Mouse (Mus musculus) gonadal fat pad, adult 2 months (tissue): ENCODE data around the gene Zfp518a. TPM values are rescaled to one million over a fixed set of nuclear protein-coding genes. Genes with fewer than 3 reads are reported as not detected.

ENCODE experiments used
- DNase-seq: peaks from one replicate; pipeline ENCODE4 v3.0.0-alpha.2; 2012; ENCODE audit warnings: low read depth
- polyA plus RNA-seq: library from polyadenylated mRNA; depleted of rRNA; stranded (reverse); fragments of >200 nt; gene quantifications from 2 replicates; pipeline ENCODE4 v1.2.3, GENCODE M21; 2012; rRNA removed

Zfp518a gene
- polyA plus RNA-seq, result 2.0 TPM in 2 replicates

DNA sequence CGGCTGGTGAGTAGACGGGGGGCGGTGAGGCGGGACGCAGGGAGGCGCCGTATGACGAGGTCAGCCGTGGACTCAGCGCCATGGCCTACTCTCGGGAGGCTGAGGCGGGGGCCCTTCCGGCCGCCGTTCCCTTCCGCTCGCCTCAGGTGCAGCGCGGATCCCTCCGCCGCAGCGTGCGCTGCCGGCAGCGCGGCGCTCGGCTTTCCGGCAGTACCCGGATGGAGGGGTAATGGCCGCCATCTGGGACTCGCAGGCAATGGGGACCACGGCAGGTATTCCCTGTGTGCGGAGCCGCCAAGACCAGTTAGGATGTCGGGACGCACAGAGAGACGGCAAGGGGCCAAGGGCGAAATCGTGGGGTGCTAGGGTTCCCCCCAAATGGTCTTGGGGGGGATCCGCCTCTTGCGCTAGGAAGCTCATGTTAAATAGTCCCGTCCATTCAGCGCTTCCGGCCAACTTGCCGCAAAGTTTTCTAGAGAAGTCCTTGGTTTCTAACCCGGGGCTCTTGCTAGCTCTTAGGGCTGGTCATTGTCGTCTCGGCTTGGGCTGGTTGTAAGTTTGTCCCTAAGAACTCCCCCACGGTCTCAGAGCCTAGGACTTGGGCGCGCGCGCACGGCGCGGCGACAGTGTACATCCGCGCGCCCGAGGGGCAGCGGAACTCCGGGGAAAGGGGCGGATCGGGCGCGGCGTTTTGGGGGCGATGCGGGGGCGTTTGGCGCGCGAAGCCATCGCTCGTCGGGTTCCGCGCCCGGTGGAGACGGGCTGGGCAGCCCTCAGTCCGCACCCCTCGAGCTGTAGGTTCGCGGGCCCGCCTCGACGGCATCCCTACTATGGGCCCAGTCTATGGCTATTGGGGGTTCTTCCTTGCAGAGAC lies at the start of gene Zfp518a:
Gene Zfp518a (plus strand): TSS at position 187 of the 874 bp plus-strand sequence.
- DNase-seq, result peak; percentile 58

DNA sequence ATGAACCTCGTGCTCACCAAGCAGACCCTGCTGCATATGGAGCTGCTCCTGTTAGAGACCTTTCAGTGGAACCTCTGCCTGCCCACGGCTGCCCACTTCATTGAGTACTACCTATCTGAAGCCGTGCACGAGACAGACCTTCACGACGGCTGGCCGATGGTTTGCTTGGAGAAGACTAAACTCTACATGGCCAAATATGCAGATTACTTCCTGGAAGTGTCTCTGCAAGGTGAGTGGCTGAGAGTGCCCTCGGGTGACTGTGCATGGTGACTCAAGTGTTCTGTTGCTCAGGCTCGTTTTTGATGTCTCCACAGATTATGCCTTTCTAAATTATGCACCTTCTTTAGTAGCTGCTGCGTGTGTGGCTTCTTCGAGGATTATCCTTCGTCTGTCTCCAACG lies 49.8 kb upstream of the Zfp518a start:
- no peak for DNase-seq

DNA sequence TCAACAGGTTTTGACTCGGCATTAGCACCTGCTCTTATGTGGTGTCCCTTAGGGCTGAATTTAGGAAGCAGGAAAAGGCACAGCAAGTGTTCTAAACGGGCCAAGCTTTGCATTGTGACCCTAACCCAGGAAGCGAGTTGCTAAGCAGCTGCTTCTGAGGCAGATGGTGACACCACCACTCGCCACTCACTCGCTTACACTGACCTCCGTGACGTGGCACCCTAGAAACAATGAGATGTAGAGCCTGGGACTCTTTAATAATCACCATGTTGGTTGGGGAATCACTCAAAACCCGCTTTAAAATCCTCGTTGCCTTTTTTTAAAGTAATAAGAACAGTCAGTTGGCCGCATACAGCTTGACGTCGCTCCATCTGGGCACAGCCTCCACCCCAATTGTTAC lies 45.1 kb upstream of the Zfp518a start:
- DNase-seq, result no peak

DNA sequence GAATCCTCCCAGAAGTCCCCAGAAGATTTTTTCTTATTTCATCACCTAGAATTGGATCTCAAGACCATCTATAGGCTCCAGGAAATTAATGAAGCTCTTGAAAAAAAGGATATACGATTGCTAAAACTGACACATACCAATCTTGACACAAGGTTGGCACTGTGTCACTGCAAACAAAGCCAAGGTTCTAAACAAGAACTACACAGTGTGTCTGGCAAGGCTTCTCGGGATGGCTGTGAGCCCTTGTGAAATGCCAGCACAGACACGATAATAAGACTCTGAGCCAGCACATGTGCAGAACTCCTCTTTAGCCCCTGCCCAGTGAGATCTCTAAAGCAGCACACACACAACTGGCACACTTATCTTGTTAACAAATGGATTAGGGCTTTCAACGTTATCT lies 35.0 kb upstream of the Zfp518a start:
- DNase-seq, result peak; percentile 81

DNA sequence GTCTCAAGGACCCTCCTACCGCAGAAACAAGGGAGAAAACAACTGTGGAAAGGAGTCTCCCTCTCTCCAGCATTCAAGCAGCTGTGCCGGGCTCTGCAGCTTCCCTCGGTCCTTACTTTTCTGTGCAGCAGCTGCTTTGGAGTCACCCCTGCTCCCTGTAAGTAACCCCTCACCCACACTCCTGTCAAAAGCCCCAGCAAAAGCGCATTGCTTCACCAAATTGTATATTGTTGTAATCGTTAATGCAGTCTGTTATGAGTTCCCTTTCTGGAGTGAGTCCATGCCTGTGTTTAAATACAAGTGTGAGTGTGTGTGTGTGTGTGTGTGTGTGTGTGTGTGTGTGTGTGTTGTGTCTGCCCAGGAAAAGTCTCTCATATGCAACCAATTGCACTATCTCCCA lies 26.2 kb upstream of the Zfp518a start:
- no peak for DNase-seq

DNA sequence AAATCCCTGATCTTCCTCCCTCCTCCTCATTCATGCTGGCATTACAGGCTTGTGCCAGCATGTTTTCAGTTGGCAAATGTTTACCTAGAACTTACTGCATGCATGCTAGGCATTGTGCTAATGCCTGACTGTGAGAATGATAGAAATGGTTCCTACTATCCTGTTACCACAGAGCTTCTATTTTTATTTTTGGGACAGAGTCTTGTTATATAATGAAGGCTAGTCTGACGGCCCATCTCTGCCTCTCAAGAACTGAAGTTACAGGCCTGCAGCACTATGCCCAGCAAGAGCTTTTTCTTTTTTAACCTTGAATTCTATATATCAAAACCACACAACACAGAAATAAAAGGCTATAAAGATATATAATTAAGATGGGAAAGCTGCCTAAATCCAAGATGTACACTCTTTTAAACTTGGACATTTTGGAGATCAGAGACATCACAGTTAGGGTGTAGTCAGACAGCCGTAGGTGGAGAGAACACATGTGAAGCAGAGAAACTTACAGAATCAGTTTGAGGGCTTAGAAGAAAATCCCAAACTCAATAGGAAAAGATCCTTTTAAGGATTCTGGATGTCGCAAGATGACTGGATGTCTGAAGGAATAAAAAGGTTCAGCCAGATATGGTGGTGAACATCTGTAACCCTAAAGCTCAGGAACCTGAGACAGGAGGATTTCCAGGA lies 24.9 kb upstream of the Zfp518a start:
- DNase-seq, result no peak

DNA sequence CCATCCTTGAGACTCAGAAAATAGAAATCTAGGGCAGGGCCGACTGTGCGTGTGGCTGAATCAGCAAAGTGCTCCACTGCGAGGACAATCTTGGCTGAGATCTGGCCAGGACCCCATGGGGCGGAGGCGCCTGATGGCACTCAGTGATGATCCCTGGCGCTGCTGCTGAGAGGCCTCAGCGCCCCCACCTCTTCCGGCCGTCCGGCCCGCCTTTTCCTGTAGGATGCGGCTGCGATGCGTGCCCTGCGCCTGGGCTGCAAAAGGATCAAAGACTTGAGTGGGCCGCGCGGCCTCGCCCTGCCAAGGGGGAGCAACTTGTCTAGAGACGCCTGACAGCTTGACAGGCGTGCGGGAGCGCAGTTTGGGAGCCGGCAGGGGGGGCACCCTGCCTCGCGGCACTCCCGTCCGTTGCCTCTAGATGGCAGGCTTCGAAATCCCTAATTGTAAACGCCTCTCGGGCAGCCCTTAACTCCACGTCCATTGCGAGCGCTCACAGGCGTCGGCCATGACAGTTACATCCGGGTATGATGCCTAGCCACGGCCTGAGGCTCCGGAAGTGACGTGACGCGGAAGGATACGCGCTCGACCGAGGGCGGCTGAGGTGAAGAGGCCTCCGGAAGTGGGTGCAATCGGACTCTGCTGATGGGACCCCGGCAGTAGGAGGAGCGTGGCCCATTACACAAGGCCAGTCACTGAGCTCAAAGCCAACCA lies 21.4 kb upstream of the Zfp518a start:
- DNase-seq, result no peak

DNA sequence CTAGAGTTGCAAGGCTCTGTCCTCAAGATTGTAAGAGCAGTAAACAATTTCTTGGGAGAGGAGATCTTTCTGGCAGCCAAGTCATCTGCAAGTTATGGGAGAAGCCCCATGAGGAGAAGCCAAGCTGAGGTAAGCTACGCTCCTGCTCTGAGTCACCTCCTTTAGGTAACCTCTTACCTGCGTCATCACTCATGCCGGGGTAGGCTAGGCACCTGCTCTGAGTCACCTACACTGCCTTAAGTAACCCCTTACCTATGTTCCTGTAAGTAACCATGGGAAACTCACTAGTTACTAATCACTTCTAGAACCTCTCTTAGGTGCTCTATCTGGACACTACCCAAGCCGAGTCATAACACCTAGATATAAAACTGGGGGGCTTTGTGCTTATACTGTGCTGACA lies 12.8 kb upstream of the Zfp518a start:
- no peak for DNase-seq

DNA sequence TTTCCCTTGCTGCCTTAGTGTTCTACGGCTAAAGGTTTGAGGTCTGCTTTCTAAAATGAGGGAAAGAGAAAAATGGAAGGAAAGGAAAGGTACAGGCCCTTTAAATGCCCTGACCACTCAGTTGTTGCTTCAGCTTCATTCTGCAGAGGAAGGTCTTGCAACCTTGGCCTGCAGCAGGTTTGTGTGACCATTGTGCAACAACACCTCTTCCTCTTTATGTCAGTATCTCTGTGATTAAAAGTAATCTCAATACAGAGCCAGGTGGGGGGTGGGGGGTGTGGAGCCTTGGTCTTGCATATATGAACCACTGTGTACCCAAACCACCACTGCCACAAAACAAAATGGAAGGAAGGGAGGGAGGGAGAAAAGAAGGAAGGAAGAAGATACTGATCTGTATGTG lies 5.6 kb upstream of the Zfp518a start:
- no peak for DNase-seq

DNA sequence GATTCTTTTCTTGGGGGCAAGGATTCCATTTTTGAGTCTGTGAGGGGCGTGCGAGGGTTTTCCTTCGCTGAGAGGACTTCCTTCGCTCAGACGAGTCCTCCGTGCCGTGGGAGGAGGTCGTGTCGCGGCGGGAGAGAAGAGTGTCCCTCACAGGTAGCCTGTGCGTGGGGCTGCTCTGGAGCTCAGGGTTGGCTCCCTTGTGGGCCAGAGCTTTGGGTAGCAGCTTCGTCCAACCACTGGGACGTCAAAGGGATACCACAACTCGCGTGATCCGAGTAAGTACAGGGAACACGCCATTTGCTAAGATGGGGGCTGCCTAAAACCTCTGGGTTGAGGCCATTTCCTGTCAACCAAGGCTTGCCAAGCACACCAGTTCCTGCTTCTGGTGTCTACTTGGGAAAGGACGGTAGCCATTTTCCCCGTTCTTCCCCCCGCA lies 416 bp upstream of the Zfp518a start:
- peak; percentile 19 for DNase-seq

DNA sequence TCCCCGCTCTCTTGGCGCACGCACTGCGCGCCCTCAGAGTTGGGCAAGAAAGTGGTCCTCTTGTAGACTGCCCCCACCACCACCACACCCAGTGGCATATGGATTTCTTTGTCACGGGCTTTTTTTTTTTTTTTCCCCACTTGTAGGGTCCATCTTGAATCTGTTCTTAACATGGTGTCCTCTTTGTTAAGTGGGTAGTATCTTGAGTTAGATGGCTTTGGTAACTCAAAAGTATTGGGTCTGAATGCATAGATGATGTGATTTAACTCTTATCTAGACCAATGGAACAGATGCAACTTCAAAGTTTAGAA lies 843 bp downstream of the Zfp518a start:
- no peak for DNase-seq

DNA sequence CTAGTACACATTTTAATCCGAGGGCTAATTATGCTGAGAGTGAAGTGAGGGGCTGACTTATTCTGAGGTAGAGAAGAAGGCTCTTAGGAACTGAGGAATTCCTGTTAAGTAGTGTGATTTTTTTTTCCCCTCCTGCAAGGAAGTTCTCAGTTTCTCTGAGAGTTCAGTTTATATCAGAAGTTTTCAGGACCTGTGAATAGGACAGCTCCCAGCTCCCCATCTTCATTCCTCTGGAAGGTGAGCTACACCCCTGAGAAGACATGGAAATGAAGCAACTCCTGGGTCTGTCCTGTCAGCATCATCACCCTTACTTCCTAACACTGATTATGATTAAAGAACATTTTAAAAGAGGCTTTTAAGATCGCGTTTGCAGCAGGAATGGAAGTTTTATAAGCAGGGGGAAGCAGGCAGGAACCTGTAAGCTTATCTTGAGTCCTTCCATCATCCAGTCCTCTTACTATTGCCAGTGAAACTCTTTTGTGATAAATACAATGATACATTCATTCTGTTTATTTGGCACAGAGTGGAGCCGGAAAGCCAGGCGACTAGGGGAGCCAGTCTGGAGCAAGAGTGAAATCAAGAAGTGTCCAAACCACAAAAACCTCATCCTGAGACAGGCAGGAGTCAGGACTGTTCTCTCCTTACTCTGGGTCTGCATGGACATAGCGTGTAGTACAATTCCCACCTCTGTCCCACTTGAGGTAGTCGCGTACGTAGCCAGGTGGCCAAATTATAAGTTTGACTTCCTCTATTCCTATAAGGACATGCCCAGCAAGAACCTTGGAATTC lies 37.3 kb downstream of the Zfp518a start:
- no peak for DNase-seq

DNA sequence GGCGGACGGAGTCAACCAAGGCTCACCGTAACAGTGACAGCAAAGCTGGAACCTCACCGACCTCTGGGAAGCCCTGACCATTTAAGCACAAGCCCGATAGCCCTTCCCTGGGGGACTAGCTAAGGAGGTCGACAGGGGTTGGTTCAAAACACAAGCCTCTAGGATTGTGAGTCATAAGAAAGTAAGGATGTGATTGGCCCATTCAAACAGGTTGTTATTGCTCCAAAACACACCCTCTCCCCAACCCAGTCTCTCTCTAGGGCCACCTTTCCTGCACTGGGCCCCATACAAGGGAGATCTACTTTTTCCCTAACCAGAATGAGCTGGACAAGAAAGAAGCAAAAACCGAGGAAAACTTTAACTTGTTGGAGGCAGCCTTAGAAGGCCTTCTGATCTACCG lies 40.9 kb downstream of the Zfp518a start:
- no peak for DNase-seq

DNA sequence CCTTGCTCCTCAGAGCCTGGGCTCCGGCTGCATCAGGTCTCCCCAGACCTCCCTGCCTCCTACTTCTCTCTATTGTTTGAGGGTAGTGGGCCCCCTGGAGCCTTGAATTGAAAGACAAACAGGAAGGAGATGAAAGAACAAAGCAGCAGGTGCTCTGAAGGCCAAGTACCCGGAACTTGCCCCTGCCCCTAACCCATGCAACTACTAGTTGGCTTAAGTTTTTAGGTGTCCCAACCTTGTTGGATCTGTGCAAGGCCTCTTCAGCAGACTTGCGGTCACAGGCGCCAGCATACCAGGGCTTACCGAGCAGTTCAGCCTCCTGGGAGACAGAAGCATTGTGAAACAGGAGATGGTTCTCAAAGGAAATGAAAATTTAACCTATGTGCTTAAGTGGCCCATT lies 41.5 kb downstream of the Zfp518a start:
- no peak for DNase-seq

DNA sequence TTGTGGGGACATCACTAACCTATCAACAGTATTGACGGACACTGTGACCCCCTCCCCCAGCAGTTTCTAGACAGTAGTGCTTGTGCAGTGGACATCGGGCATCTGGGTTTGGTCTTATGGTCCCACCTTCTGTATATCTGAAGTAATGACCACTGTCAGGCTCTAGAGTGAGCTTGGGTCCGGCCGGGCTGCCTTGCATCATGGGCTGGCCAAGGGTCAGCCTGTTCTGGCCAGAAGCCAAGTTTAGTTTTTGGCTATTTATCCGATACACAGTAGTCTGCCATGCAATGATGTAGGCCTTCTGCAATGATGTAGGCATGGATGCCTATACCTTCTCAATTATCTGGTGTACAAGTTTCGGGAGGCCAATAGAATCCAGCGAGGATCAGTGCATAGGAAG lies 49.0 kb downstream of the Zfp518a start:
- DNase-seq, result no peak

DNA sequence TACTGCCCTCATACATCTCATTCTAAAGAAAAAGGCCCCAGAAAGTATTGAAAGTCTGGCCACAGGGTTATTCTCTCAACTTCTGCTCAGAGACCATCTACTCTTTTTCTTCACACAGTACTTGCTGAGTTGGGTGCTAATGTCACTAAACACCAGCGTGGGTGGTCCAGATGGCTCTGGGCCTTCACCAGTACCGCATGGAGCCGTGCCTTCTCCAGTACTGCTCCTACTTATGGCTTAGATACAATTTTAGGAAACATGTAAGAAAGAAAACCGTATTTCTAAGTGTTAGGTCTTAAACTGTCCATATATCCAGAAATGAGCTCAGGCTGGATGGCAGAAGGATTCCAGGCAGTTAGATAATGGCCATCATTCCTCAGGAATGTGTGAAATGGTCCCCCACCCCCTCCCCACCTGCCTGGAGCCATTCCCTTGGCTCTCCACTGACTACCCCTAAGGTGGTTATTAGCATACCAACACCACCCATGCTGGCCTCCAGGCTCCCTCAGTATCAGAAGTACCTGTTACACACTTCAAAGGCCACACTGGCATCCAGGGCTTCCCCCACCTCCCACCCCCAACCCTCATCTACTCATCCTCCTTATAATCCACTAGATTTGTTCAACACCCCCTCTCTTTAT lies 52.6 kb downstream of the Zfp518a start:
- no peak for DNase-seq

DNA sequence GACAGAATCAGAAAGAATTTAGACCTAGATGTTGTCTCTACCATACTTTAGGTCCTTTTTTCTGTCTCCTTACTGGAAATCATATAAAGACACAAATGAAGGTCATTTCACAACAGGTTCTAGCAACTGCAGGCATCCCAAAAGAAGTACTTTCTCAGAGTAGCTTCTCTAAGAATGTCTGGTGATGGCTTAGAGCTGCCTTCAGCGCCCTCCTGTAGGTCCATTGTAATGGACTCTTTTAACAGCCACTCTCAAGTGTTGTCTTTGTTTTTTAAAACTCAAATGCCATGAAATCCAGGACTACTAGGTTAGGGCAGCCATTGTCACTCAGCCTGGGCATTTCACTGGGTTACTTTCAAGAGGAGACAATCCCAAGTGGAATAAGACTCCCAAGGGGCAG lies 64.5 kb downstream of the Zfp518a start:
- DNase-seq, result no peak

DNA sequence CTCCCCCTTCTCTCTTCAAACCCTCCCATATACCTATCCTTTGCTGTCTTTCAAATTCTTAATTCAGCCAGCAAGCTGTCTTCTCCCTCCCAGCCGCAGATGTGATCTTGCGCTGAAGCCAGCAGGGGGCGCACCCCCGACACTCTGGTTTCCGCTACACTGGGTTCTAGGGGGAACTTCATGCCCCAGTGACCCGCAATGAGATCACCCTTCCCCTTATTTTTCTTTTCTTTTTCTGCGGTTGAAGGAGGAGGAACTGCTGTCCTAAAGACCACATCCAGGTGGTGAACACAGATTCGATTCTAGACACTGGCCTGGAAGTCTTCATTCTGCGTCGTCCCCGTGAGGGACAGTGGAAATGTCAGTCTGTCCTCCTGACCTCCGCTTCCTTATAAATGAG lies 68.5 kb downstream of the Zfp518a start:
- DNase-seq, result no peak

DNA sequence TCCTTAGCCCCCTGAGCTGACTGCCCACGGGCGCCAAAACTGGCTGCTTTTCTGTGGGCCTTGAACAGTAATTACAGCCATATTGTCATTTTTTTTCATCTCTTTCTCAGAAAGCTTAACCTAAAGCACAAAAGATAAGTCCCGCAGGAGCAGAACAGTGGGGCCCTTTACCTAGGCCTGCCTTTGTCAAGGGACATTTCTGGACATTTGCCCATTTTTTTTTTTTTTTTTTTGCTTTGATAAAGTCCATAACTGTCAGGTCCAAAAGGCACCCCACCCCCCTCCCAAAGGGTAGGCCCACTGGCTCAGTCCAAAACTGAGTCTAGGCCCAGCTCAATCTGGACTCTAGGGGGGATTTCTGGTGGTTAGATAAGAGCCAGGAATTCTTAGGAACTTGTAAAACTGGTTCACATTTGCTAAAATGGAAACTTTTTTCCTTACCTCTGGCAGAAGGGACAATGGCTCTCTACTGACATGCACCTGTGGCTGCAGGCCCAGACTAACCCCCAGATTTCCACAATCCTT lies 69.9 kb downstream of the Zfp518a start:
- DNase-seq, result no peak

DNA sequence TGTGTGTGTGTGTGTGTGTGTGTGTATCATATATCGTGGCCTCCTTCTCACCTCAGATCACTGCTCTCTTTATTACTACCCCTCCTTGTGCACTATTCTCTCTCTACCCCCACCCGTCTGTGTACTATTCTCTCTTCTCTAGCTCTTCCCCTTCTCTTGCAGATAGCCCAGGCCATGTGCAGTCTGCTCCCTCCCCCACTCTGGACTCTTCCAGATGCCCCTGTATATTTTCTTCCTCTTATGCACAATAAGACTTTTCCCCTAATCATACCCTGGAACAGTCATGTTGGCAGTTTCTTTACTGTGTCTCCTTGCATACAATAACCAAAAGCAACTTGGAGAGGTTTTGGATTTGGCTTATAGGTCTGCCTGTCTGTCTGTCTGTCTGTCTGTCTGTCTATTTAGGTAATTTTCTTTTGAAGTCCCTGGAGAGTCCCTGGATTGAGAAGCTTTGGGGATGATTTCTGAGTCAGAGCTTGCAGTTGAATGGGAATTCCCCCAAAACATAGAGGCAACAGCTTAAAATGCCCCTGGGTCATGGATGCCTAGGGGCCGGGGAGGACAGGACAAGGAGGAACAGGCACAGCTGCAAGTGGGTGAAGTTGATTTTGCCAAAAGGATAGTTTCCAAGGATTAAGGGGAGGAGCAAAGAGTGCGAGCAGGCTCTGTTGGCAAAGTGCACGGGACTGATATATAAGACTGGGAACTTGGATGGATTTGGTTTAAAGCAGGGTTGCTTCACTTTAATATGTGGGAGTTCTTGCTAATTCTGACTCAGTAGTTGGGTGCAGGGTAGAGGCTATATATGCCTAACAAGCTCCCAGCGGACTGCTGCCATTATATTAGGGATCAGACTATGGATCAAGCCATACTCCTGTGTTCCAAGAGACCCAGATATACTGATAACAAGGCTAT lies 70.7 kb downstream of the Zfp518a start:
- peak; percentile 78 for DNase-seq
